Mouse (Mus musculus): ENCODE measurements at regions not wholly inside any gene's neighbourhood (a gene's known extent, or its start where the extent isn't known, plus 50 kb on each side); places are given as distances from the start of the nearest gene placed in this dataset.

GRCm38 (mm10) chr10:45000027-45000840, 66.8 kb upstream of the Prep start:
- WGBS, result 25% methylated on average over 18 of the region's 18 CpGs
- peaks cover 5% of the 10 kb centered on the region; the same call in 1 of the 2 replicates for H3K4me1 ChIP-seq (replicated peaks; ENCODE audit: control insufficient read depth, insufficient read depth, low read length)
- no peak for DNase-seq
- H3K27me3 ChIP-seq (ENCODE audit: control insufficient read depth, insufficient read depth, low read length), result no peaks in the 10 kb centered on the region
- no peak overlapping the region for H3K4me3 ChIP-seq (ENCODE audit: control insufficient read depth, insufficient read depth, low read length)
- TF ChIP-seq POLR2A (IDR thresholded peaks at IDR 0.05; ENCODE audit: control insufficient read depth, extremely low read depth, insufficient read depth, low read length, poor library complexity), result no peak
- TF ChIP-seq CTCF (IDR thresholded peaks at IDR 0.05; ENCODE audit: borderline replicate concordance, control insufficient read depth, extremely low read depth, insufficient read depth, low read length, poor library complexity), result no peak
- H3K36me3 ChIP-seq (ENCODE audit: control insufficient read depth, insufficient read depth, low read length), result no peaks in the 10 kb centered on the region
- H3K27ac ChIP-seq (ENCODE audit: control insufficient read depth, insufficient read depth, low read length), result no peak overlapping the region

GRCm38 (mm10) chr10:44997906-44998289, 69.1 kb upstream of the Prep start:
- 43% methylated on average over 4 of the region's 4 CpGs for WGBS
- DNase-seq, result no peak
- H3K27ac ChIP-seq (ENCODE audit: control insufficient read depth, insufficient read depth, low read length), result no peak overlapping the region
- H3K4me1 ChIP-seq (replicated peaks; ENCODE audit: control insufficient read depth, insufficient read depth, low read length), result 0 out of 2 replicates have a peak, but pooled peaks cover 2% of the 10 kb centered on the region
- no peaks in the 10 kb centered on the region for H3K27me3 ChIP-seq (ENCODE audit: control insufficient read depth, insufficient read depth, low read length)
- H3K4me3 ChIP-seq (ENCODE audit: control insufficient read depth, insufficient read depth, low read length), result no peak overlapping the region
- H3K36me3 ChIP-seq (ENCODE audit: control insufficient read depth, insufficient read depth, low read length), result no peaks in the 10 kb centered on the region
- no peak for TF ChIP-seq POLR2A (IDR thresholded peaks at IDR 0.05; ENCODE audit: control insufficient read depth, extremely low read depth, insufficient read depth, low read length, poor library complexity)
- no peak for TF ChIP-seq CTCF (IDR thresholded peaks at IDR 0.05; ENCODE audit: borderline replicate concordance, control insufficient read depth, extremely low read depth, insufficient read depth, low read length, poor library complexity)

- DNase-seq, result no peak
- 46% methylated on average over 14 of the region's 14 CpGs for WGBS
- no peak overlapping the region for H3K4me3 ChIP-seq (ENCODE audit: control insufficient read depth, insufficient read depth, low read length)
Measured at GRCm38 (mm10) chr10:44997184-44997905, 69.7 kb upstream of the Prep start.

GRCm38 (mm10) chr10:44995756-44996155, 71.2 kb upstream of the Prep start:
- Histone ChIP-seq H3K36me3 (ENCODE audit: control insufficient read depth, insufficient read depth, low read length) (no peaks in the 10 kb centered on the region), H3K4me1 (replicated peaks; ENCODE audit: control insufficient read depth, insufficient read depth, low read length) (no peaks in the 10 kb centered on the region), H3K4me3 (ENCODE audit: control insufficient read depth, insufficient read depth, low read length) (no peak overlapping the region), H3K27me3 (ENCODE audit: control insufficient read depth, insufficient read depth, low read length) (no peaks in the 10 kb centered on the region), H3K27ac (ENCODE audit: control insufficient read depth, insufficient read depth, low read length) (no peak overlapping the region)
- TF ChIP-seq POLR2A (IDR thresholded peaks at IDR 0.05; ENCODE audit: control insufficient read depth, extremely low read depth, insufficient read depth, low read length, poor library complexity), result no peak
- no peak for TF ChIP-seq CTCF (IDR thresholded peaks at IDR 0.05; ENCODE audit: borderline replicate concordance, control insufficient read depth, extremely low read depth, insufficient read depth, low read length, poor library complexity)
- 93% methylated on average over 6 of the region's 6 CpGs for WGBS
- no peak for DNase-seq

More at GRCm38 (mm10) chr10:44997184-44997905, 69.7 kb upstream of the Prep start:
- TF ChIP-seq POLR2A (IDR thresholded peaks at IDR 0.05; ENCODE audit: control insufficient read depth, extremely low read depth, insufficient read depth, low read length, poor library complexity), result no peak
- TF ChIP-seq CTCF (IDR thresholded peaks at IDR 0.05; ENCODE audit: borderline replicate concordance, control insufficient read depth, extremely low read depth, insufficient read depth, low read length, poor library complexity), result no peak
- H3K4me1 ChIP-seq (replicated peaks; ENCODE audit: control insufficient read depth, insufficient read depth, low read length), result no peaks in the 10 kb centered on the region
- H3K27me3 ChIP-seq (ENCODE audit: control insufficient read depth, insufficient read depth, low read length), result no peaks in the 10 kb centered on the region
- no peak overlapping the region for H3K27ac ChIP-seq (ENCODE audit: control insufficient read depth, insufficient read depth, low read length)
- no peaks in the 10 kb centered on the region for H3K36me3 ChIP-seq (ENCODE audit: control insufficient read depth, insufficient read depth, low read length)

- Histone ChIP-seq H3K27ac (ENCODE audit: control insufficient read depth, insufficient read depth, low read length) (no peak overlapping the region), H3K36me3 (ENCODE audit: control insufficient read depth, insufficient read depth, low read length) (no peaks in the 10 kb centered on the region), H3K27me3 (ENCODE audit: control insufficient read depth, insufficient read depth, low read length) (no peaks in the 10 kb centered on the region), H3K4me3 (ENCODE audit: control insufficient read depth, insufficient read depth, low read length) (no peak overlapping the region), H3K4me1 (replicated peaks; ENCODE audit: control insufficient read depth, insufficient read depth, low read length) (no peaks in the 10 kb centered on the region)
- 96% methylated on average over 17 of the region's 17 CpGs for WGBS
- no peak for DNase-seq
- TF ChIP-seq CTCF (IDR thresholded peaks at IDR 0.05; ENCODE audit: borderline replicate concordance, control insufficient read depth, extremely low read depth, insufficient read depth, low read length, poor library complexity) (no peak), POLR2A (IDR thresholded peaks at IDR 0.05; ENCODE audit: control insufficient read depth, extremely low read depth, insufficient read depth, low read length, poor library complexity) (no peak)
Measured at GRCm38 (mm10) chr10:44994385-44995281, 72.4 kb upstream of the Prep start.

Measured in thymus, adult 2 months (tissue).